Mouse (Mus musculus): ENCODE measurements around the gene Dazap1. TPM values are rescaled to one million over a fixed set of nuclear protein-coding genes. Genes with fewer than 3 reads are reported as not detected.

The Dazap1 gene
- polyA plus RNA-seq, 1 experiment from 2014 or later = 59.7 TPM

DNA sequence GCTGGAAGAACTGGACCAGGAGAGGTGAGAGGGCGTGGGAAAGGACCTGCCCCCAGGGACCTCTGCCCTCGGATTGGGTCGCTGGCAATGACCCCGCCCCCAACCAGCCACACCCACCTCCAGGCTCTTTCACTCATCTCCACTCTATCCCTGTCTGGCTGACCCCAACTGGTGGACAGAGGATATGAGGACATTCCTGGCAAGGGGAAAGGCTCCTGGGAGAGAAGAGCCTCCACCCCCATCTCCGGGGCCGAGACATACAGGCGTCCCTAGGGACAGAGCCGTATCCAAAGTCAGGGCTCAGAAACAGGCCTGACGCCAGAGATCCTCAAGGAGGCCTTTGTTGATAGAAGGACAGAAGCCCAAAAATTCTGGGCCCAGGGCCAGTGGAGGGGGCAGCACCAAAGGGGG lies 41.2 kb downstream of the Dazap1 start:
- H3K36me3 ChIP-seq = 0 out of 2 replicates have a peak, but pooled peaks cover 5% of the 10 kb centered on the region
- WGBS = 12% methylated on average over 9 of the region's 9 CpGs
- no peak overlapping the region for H3K4me3 ChIP-seq
- H3K27me3 ChIP-seq = peaks cover 93% of the 10 kb centered on the region
- H3K4me2 ChIP-seq = no peak overlapping the region
- H3K27ac ChIP-seq = no peak overlapping the region
- no peak overlapping the region for H3K9ac ChIP-seq
- ATAC-seq (ENCODE audit: insufficient number of reproducible peaks, low FRiP score, low TSS enrichment, low read depth) = no peak
- H3K9me3 ChIP-seq = no peaks in the 10 kb centered on the region
- H3K4me1 ChIP-seq = peaks cover 14% of the 10 kb centered on the region

- H3K9me3 ChIP-seq = no peaks in the 10 kb centered on the region
- H3K4me3 ChIP-seq = no peak overlapping the region
- no peak overlapping the region for H3K27ac ChIP-seq
- H3K4me1 ChIP-seq = peaks cover 9% of the 10 kb centered on the region
- WGBS = 16% methylated on average over 12 of the region's 12 CpGs
- H3K36me3 ChIP-seq = 0 out of 2 replicates have a peak, but pooled peaks cover 5% of the 10 kb centered on the region
- ATAC-seq (ENCODE audit: insufficient number of reproducible peaks, low FRiP score, low TSS enrichment, low read depth) = no peak
- H3K27me3 ChIP-seq = peaks cover 73% of the 10 kb centered on the region
- peak overlapping the region; percentile 12; the same call in 1 of the 2 replicates for H3K4me2 ChIP-seq
- H3K9ac ChIP-seq = no peak overlapping the region
Observed at GRCm38 (mm10) chr10:80304458-80304857, 43.2 kb downstream of the Dazap1 start.

DNA sequence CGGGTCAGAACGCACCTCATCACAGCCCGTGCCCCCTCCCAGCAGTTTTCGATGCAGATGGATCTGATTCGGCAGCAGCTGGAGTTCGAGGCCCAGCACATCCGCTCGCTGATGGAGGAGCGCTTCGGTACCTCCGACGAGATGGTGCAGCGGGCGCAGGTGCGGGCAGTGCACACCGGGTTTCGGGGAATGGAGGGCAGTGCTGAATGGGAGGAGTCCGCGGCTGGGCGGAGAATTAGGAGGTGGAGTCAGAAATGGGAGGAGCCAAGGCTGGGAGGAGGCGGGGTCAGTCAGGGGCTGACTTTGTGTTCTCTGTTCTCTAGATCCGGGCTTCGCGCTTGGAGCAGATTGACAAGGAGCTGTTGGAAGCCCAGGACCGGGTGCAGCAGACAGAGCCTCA lies 43.6 kb downstream of the Dazap1 start:
- WGBS = 12% methylated on average over 24 of the region's 25 CpGs
- 0 out of 2 replicates have a peak, but pooled peaks cover 5% of the 10 kb centered on the region for H3K36me3 ChIP-seq
- no peak for ATAC-seq (ENCODE audit: insufficient number of reproducible peaks, low FRiP score, low TSS enrichment, low read depth)
- no peak overlapping the region for H3K9ac ChIP-seq
- peak overlapping the region; percentile 12; the same call in 1 of the 2 replicates for H3K4me2 ChIP-seq
- H3K9me3 ChIP-seq = no peaks in the 10 kb centered on the region
- H3K4me1 ChIP-seq = peaks cover 9% of the 10 kb centered on the region
- peaks cover 69% of the 10 kb centered on the region for H3K27me3 ChIP-seq
- H3K27ac ChIP-seq = no peak overlapping the region
- no peak overlapping the region for H3K4me3 ChIP-seq

GRCm38 (mm10) chr10:80311560-80311959 lies 50.3 kb downstream of the Dazap1 start:
- peaks cover 74% of the 10 kb centered on the region for H3K27me3 ChIP-seq
- no peak for ATAC-seq (ENCODE audit: insufficient number of reproducible peaks, low FRiP score, low TSS enrichment, low read depth)
- no peaks in the 10 kb centered on the region for H3K36me3 ChIP-seq
- peaks cover 21% of the 10 kb centered on the region for H3K4me1 ChIP-seq
- no peak overlapping the region for H3K27ac ChIP-seq
- no peak overlapping the region for H3K9ac ChIP-seq
- WGBS = 84% methylated on average over 16 of the region's 16 CpGs
- no peaks in the 10 kb centered on the region for H3K9me3 ChIP-seq
- no peak overlapping the region for H3K4me3 ChIP-seq
- H3K4me2 ChIP-seq = no peak overlapping the region

DNA sequence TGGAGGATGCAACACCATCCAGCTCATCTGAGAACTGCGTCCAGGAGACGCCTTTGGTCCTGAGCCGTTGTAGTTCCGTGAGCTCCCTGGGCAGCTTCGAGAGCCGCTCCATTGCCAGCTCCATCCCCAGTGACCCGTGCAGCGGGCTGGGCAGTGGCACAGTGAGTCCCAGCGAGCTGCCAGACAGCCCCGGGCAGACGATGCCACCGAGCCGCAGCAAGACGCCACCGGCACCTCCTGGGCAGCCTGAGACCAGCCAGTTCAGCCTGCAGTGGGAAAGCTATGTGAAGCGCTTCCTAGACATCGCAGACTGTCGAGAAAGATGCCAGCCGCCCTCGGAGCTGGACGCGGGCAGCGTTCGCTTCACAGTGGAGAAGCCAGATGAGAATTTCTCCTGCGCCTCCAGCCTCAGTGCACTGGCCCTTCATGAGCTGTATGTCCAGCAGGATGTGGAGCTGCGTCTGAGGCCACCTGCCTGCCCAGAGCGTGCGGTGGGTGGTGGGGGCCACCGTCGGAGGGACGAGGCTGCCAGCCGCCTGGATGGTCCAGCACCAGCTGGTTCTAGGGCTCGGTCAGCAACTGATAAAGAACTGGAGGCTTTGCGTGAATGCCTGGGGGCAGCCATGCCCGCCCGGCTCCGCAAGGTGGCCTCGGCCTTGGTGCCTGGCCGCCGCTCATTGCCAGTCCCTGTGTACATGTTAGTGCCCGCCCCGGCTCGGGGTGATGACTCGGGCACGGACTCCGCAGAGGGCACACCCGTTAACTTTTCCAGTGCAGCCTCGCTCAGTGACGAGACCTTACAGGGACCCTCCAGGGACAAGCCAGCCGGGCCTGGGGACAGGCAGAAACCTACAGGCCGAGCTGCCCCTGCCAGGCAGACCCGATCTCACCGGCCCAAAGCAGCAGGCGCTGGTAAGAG lies 51.6 kb downstream of the Dazap1 start:
- H3K4me1 ChIP-seq = peaks cover 21% of the 10 kb centered on the region
- H3K9me3 ChIP-seq = no peaks in the 10 kb centered on the region
- no peak overlapping the region for H3K27ac ChIP-seq
- 62% methylated on average over 54 of the region's 54 CpGs for WGBS
- H3K9ac ChIP-seq = no peak overlapping the region
- H3K4me2 ChIP-seq = no peak overlapping the region
- no peak overlapping the region for H3K4me3 ChIP-seq
- ATAC-seq (ENCODE audit: insufficient number of reproducible peaks, low FRiP score, low TSS enrichment, low read depth) = no peak
- peaks cover 5% of the 10 kb centered on the region for H3K36me3 ChIP-seq
- H3K27me3 ChIP-seq = peaks cover 79% of the 10 kb centered on the region

GRCm38 (mm10) chr10:80313627-80314201 lies 52.4 kb downstream of the Dazap1 start:
- H3K27ac ChIP-seq = no peak overlapping the region
- no peak overlapping the region for H3K9ac ChIP-seq
- ATAC-seq (ENCODE audit: insufficient number of reproducible peaks, low FRiP score, low TSS enrichment, low read depth) = no peak
- peaks cover 79% of the 10 kb centered on the region for H3K27me3 ChIP-seq
- H3K4me2 ChIP-seq = no peak overlapping the region
- WGBS = 41% methylated on average over 20 of the region's 20 CpGs
- H3K4me3 ChIP-seq = no peak overlapping the region
- peaks cover 14% of the 10 kb centered on the region for H3K36me3 ChIP-seq
- no peaks in the 10 kb centered on the region for H3K9me3 ChIP-seq
- H3K4me1 ChIP-seq = peaks cover 23% of the 10 kb centered on the region

- Histone ChIP-seq H3K9me3 (no peaks in the 10 kb centered on the region), H3K9ac (no peak overlapping the region), H3K27ac (no peak overlapping the region), H3K4me1 (peaks cover 31% of the 10 kb centered on the region), H3K36me3 (peaks cover 21% of the 10 kb centered on the region), H3K27me3 (peaks cover 79% of the 10 kb centered on the region), H3K4me2 (no peak overlapping the region), H3K4me3 (no peak overlapping the region)
- 45% methylated on average over 16 of the region's 16 CpGs for WGBS
- no peak for ATAC-seq (ENCODE audit: insufficient number of reproducible peaks, low FRiP score, low TSS enrichment, low read depth)
Observed at GRCm38 (mm10) chr10:80314494-80315001, 53.3 kb downstream of the Dazap1 start.

DNA sequence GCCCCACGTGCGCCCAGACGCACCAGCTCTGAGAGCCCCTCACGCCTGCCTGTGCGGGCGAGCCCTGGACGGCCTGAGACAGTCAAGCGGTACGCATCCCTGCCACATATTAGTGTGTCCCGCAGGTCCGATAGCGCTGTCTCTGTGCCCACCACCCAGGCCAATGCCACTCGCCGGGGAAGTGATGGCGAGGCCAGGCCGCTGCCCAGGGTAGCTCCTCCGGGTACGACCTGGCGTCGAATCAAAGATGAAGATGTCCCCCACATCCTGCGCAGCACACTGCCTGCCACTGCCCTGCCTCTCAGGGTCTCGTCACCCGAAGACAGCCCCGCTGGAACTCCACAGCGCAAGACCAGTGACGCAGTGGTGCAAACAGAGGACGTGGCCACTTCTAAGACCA lies 54.0 kb downstream of the Dazap1 start:
- Histone ChIP-seq H3K9ac (no peak overlapping the region), H3K4me2 (no peak overlapping the region), H3K4me3 (no peak overlapping the region), H3K27ac (no peak overlapping the region), H3K36me3 (peaks cover 21% of the 10 kb centered on the region), H3K4me1 (peaks cover 34% of the 10 kb centered on the region), H3K9me3 (no peaks in the 10 kb centered on the region), H3K27me3 (peaks cover 76% of the 10 kb centered on the region)
- WGBS = 39% methylated on average over 27 of the region's 27 CpGs
- ATAC-seq (ENCODE audit: insufficient number of reproducible peaks, low FRiP score, low TSS enrichment, low read depth) = no peak

GRCm38 (mm10) chr10:80316359-80316781 lies 55.1 kb downstream of the Dazap1 start:
- Histone ChIP-seq H3K4me1 (peaks cover 39% of the 10 kb centered on the region), H3K4me3 (no peak overlapping the region), H3K4me2 (no peak overlapping the region), H3K9ac (0 out of 2 replicates have a peak overlapping the region, but pooled peaks have one; percentile 15), H3K27ac (no peak overlapping the region), H3K36me3 (peaks cover 21% of the 10 kb centered on the region), H3K27me3 (peaks cover 66% of the 10 kb centered on the region), H3K9me3 (no peaks in the 10 kb centered on the region)
- WGBS = 27% methylated on average over 11 of the region's 11 CpGs
- ATAC-seq (ENCODE audit: insufficient number of reproducible peaks, low FRiP score, low TSS enrichment, low read depth) = no peak

DNA sequence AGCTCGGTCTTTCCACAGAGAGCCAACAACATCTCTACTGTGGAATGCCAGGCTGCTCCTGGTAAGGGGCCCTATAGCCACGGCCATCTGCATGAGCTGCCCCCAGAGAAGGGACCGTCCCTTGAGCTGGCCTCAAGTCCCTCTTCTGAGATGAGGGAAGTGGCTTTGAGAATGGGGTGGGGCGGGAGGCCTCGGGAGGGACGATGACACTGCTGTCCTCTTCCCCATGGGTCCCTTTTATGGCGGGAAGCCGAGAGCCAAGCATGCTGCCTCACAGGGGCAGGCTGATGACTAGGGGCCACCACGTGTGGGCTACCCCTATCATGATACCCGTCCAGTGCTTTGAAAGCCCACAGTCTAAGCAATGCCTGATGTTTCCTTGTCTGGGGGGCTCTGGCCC lies 55.7 kb downstream of the Dazap1 start:
- Histone ChIP-seq H3K4me2 (no peak overlapping the region), H3K27ac (no peak overlapping the region), H3K4me3 (no peak overlapping the region), H3K4me1 (peaks cover 45% of the 10 kb centered on the region), H3K27me3 (peaks cover 59% of the 10 kb centered on the region), H3K9me3 (no peaks in the 10 kb centered on the region), H3K36me3 (peaks cover 21% of the 10 kb centered on the region), H3K9ac (no peak overlapping the region)
- 49% methylated on average over 10 of the region's 10 CpGs for WGBS
- no peak for ATAC-seq (ENCODE audit: insufficient number of reproducible peaks, low FRiP score, low TSS enrichment, low read depth)

GRCm38 (mm10) chr10:80320340-80320760 lies 59.1 kb downstream of the Dazap1 start, which contains the start of gene 2310011J03Rik:
TSS of gene 2310011J03Rik (minus strand) at chr10:80320537.
- H3K9me3 ChIP-seq = no peaks in the 10 kb centered on the region
- no peak; the same call in 1 of the 2 replicates for ATAC-seq (ENCODE audit: insufficient number of reproducible peaks, low FRiP score, low TSS enrichment, low read depth)
- H3K27ac ChIP-seq = peak within 1 kb of the TSS; percentile 83
- peak within 1 kb of the TSS; percentile 70 for H3K9ac ChIP-seq
- H3K4me2 ChIP-seq = peak within 1 kb of the TSS; percentile 80
- peaks cover 21% of the 10 kb centered on the region for H3K36me3 ChIP-seq
- under 1% methylated on average over 34 of the region's 34 CpGs for WGBS
- peaks cover 47% of the 10 kb centered on the region for H3K4me1 ChIP-seq
- H3K4me3 ChIP-seq = peak within 1 kb of the TSS; percentile 70
- peaks cover 28% of the 10 kb centered on the region for H3K27me3 ChIP-seq
